Mouse (Mus musculus): ENCODE results near the gene Tnmd.
A peak's percentile ranks its signal among the peaks of the same experiment; 100 is the strongest.

Tnmd gene

GRCm38 (mm10) chrX:133850680-133851079, at the start of gene Tnmd:
TSS of gene Tnmd (plus strand) at chrX:133850980.
- DNase-seq: no peak

- DNase-seq: no peak
These were observed 2.9 kb downstream of the Tnmd start for GRCm38 (mm10) chrX:133853637-133854036.

- DNase-seq: no peak
These were observed 19.0 kb downstream of the Tnmd start for GRCm38 (mm10) chrX:133869743-133870142.

GRCm38 (mm10) chrX:133887308-133887707, 36.5 kb downstream of the Tnmd start:
- no peak for DNase-seq

GRCm38 (mm10) chrX:133888111-133888510, 37.3 kb downstream of the Tnmd start:
- DNase-seq: no peak

- DNase-seq: peak; percentile 86
These were observed 47.3 kb downstream of the Tnmd start, which contains the start of gene Tspan6 for GRCm38 (mm10) chrX:133898014-133898542. TSS of gene Tspan6 (minus strand) at chrX:133898429.

DNA sequence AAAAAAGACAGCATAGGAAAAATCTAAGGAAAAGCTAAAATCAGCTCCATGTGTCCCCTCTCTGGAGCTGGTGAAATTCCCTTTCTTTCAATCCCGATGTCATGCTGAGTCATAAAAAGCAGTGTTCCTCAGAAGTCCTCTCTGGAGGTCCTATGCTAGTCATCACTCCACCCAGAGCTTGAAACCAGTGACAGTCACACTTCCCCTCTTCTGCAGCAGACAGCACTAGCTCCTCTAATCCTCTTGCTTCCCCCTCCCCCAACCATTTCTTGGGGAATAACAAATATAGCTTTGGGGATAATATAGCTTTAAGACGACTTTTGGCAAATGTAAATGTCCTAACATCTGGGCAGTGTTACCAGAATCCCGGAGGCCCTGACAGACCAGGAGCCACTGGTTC, 57.5 kb downstream of the Tnmd start, which contains the start of gene Srpx2:
Gene Srpx2, plus strand, starts transcription at position 166 of the 400 bp plus-strand sequence.
- no peak for DNase-seq

GRCm38 (mm10) chrX:133911397-133912103, 60.8 kb downstream of the Tnmd start:
- DNase-seq: peak; percentile 59

DNA sequence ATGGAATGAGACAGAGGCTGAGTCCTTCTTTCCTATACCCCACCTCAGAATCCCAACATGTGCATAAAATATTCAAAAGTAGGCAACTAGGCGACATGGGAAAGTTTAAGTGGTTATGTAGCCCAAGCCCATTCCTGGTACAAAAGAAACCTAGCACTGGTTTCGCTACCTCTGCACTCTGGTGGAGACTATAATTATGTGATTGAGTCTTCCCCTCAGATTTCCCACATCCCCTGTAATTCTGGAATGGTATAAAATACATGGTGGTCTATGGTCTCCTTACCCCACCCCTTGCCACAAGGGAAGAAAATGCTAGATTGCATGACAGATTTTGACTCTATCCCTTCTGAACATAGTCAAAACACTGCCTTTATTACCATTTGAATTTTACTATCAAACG, 62.2 kb downstream of the Tnmd start:
- DNase-seq: no peak

DNA sequence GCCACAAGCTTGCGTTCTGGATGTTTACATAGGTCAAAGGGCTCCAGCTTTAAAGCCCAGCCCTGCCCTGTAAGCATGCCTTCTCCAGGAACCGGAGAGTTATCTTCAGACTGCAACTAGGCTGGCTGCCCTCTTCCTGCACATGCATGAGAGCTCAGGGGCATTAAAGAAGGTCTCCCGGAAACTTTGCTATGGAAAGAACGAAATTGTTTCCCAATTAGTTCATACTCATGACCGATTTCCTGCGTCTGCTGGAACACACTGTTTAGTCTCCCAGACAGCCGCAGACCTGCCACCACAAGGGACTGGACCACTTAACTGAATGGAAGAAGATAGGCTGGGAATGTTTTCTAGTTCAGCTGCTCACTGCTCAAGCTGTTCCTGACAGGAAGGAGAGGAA, 63.4 kb downstream of the Tnmd start:
- peak; percentile 10 for DNase-seq

All from kidney, postnatal 14 days (tissue).